Mouse (Mus musculus): ENCODE measurements at regions not wholly inside any gene's neighbourhood (a gene's known extent, or its start where the extent isn't known, plus 50 kb on each side); places are given as distances from the start of the nearest gene placed in this dataset.

- Histone ChIP-seq H3K27me3 (ENCODE audit: control insufficient read depth, insufficient read depth, low read length) (no peaks in the 10 kb centered on the region), H3K9me3 (replicated peaks; ENCODE audit: control insufficient read depth, low read length) (peaks cover 6% of the 10 kb centered on the region), H3K9ac (replicated peaks; ENCODE audit: low read depth, low read length) (no peak overlapping the region), H3K4me2 (ENCODE audit: low read depth, low read length) (no peak overlapping the region), H3K4me3 (ENCODE audit: low read depth, low read length) (no peak overlapping the region), H3K27ac (ENCODE audit: low read depth) (no peak overlapping the region), H3K4me1 (ENCODE audit: control insufficient read depth, insufficient read depth) (no peaks in the 10 kb centered on the region), H3K36me3 (replicated peaks; ENCODE audit: control insufficient read depth, insufficient read depth, low read length) (no peaks in the 10 kb centered on the region)
- 23% methylated on average over 3 of the region's 3 CpGs for WGBS
- no peak for DNase-seq (ENCODE audit: low spot score)
- ATAC-seq (ENCODE audit: insufficient read depth, low read depth): no peak
- TF ChIP-seq EP300 (IDR thresholded peaks at IDR 0.05; ENCODE audit: low read depth) (no peak), CTCF (IDR thresholded peaks at IDR 0.05; ENCODE audit: low read depth) (no peak)
These were observed 678.8 kb downstream of the Adam6a start for GRCm38 (mm10) chr12:114222541-114222940.
